Mouse (Mus musculus) thymus, postnatal 4 days (tissue): ENCODE data around the gene Polr2f.

Experiments used
- DNase-seq: peaks from one replicate; pipeline ENCODE4 v3.0.0; 2021

The Polr2f gene

DNA sequence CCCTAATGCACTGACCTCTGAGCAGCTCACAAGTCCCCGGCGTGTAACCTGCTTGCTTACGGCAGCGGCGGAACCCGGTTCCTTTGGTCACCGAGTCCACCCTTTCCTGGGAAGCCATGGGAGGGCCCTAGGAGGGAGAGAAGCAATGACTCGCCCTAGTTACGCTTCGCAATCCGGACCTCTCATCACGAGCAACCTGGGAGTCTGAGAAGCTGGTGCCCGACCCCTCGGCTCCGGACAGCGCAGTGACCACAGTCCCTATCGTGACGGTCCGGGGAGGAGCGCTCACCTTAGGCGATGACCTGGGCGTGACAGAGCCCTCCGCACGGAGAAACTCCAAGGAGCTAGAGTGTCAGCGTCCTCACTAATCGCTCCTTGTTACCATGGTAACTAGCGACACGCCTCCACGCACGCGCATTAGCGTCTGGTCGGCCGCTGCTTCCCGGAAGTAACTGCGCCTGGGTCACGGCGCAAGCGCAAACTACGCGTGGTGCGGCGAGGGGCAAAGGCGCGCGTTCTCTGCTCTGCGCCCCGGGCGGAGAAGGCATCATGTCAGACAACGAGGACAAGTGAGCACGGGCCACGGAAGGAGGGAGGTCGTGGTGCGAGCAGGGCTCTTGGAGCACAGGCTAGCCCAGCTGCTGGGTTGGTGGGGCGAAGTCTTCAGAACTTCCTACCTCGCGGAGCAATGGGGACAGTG lies at the start of gene Polr2f, which contains the start of gene 1700088E04Rik:
Gene Polr2f, plus strand, starts transcription at position 144 of the 700 bp plus-strand sequence.
Gene 1700088E04Rik, minus strand, starts transcription at position 388 of the 700 bp plus-strand sequence.
- DNase-seq = peak; percentile 97

DNA sequence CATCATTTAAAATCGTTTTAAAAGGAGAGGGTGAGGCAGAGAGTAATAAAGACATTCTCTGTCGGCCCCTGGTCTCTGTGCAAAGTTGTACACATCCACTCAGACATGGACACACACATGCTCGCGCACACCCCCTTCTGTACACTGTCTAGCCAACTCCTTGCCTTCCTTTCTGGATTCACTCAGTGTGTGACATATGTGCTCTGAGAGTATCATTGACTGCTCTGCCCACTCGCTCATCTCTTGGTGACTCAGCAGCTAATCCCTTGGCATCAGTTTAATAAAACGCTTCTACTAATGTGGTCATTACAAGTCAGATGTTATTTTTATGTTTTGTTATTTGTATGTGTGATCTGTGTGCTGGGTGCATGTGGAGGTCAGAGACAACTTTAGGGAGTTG lies 48.5 kb upstream of the Polr2f start:
- no peak for DNase-seq

DNA sequence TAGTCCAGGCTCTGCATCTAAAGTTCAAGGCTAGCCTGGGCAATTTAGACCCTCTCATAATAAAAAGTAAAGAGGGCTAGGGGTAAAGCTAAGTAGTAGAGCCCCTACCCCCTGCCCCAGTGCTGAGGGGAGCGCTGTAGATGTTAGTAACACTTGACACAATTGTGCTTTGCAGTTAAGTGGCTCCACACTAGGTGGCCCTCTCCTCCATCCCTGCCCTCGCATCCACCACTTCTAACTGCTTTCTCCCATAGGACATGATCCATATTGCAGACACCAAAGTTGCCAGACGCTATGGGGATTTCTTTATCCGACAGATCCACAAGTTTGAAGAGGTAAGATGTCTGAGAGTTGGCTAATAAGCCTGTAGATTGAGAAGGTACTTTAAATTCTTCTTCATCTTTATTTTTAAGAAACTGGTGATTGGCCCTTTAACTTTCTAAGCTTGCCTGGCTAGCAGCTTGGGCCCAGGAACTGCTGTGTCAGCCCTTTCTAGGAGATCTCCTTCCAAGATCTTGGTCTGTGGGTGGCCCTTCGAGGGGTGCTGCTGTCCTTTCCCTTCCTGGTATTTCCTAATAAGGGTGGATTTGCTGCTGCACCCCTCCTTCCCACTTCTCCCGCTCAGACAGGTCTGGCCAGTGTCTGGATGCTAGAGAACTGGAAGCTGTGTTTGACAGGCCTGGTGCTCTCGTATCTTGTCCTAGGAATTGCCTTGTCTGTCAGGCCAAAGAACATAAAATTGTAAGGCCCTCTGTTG lies 47.5 kb upstream of the Polr2f start:
- no peak for DNase-seq

- no peak for DNase-seq
Observed at GRCm38 (mm10) chr15:79095483-79095882, 45.3 kb upstream of the Polr2f start.

DNA sequence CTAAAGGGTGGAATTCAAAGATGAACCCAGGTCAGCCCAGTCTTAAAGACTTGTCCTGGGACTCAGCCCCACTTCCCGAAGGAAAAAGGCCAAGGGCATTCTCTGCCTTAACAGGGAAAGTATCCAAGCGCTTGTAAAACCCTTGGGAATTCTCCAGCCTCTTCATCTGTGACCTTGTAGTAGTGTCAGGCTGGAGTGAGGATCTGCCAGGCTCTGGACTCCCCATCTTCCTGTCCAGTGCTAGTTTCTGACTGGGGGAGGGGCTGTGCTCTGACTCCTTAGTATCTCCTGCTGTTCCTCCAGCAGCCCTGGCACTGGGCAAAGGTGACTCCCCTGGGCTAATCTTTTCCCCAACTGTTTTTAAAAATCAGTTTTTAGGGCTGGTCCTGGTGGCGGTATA lies 44.3 kb upstream of the Polr2f start:
- DNase-seq = no peak

DNA sequence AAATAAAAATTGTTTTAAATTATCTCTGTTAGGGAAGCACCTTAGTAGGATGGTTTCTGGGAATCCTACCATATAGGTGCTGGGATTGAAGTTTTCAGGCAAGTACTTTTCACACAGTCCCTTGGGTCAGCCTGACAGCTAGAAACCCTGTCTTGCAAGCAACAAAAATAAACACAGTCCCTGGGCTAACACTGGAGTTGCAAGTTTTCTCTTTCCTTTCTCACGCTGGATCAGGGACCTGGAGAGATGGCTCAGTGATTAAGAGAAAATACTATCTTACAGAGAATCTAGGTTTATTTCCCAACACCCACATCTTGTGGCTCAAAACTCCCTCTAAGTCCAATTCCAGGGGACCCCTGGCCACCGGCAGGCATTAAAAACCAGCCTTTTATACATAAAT lies 43.7 kb upstream of the Polr2f start:
- DNase-seq = no peak

- no peak for DNase-seq
Observed at GRCm38 (mm10) chr15:79097611-79098025, 43.2 kb upstream of the Polr2f start.

GRCm38 (mm10) chr15:79098220-79098619 lies 42.6 kb upstream of the Polr2f start:
- DNase-seq = no peak

DNA sequence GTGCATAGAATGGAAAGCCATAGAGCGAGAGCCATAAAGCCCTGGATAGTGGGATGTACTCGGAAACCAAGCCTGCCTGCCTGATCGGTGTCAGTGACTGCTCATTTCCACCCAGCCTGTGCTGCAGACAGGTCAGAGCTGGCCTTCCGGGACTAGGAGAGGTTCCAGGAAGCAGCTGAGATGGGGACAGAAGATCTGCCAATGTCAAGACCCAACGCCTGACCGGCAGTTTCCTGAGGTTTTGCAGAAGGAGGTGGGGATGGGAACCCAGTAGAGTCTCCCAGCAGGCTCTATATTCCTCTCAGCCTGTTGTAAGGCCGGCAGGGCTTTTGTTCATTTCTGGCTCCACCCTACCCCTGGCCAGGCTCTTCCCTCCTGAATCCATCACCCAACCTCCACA lies 41.9 kb upstream of the Polr2f start:
- no peak for DNase-seq

DNA sequence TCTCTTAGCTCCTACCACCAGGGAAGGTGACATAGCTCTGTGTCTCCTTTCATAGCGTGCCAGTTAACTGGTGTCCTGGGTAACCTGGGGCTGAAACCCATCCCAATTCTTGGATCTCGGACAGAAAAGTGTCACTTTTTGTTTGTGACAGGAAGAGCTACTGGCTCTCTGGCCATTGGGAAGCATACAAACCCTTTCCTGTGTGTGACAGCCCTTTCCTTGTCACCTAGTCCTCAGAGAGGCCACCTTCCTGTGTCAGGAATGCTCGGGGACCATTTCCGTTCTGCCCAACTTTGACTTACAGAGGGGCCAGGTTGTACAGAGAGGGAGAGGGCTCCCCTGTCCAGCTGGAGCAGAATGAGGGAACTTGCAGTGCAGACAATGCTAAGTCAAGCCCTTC lies 41.4 kb upstream of the Polr2f start:
- DNase-seq = no peak

- no peak for DNase-seq
Observed at GRCm38 (mm10) chr15:79100391-79100790, 40.4 kb upstream of the Polr2f start.

DNA sequence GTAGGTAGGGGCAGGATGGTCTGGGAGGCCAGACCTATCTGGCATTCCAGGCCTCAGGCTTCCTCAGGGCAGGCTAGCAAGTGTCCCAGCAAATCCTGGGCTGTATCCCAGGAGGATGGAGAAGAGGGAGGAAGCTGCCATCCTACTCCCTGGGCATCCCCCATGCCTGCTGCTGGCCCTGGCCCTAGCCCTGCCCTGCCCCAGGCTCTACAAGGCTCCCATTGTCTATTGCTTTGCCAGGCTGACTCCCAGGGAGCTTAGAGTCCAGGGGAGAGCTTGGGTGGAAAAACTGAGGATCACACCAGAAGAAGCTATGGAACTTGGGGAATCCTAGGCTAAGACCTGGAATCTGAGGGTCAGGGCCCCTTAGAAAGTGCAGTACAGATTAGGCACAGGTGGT lies 39.3 kb upstream of the Polr2f start:
- no peak for DNase-seq

DNA sequence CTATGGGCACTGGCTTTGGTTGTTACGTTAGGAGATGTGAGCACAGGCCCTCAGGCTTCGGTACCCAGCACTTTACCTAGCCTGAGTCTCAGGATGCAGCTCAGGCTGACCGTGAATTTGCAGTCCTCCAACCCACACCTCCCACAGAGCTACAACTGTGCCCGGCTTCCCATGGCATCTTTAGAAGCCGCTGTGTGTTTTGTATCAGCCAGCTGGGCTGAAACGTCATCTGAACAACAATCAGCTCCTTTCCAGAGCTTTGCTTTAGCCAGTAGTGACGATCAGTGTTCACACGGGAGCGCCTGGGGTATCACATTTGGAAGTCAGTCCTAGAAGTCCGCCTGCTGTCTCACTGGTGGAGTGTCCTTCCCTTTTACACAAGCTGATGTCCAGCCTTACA lies 37.5 kb upstream of the Polr2f start:
- DNase-seq = no peak

GRCm38 (mm10) chr15:79105804-79106203 lies 35.0 kb upstream of the Polr2f start:
- DNase-seq = no peak

DNA sequence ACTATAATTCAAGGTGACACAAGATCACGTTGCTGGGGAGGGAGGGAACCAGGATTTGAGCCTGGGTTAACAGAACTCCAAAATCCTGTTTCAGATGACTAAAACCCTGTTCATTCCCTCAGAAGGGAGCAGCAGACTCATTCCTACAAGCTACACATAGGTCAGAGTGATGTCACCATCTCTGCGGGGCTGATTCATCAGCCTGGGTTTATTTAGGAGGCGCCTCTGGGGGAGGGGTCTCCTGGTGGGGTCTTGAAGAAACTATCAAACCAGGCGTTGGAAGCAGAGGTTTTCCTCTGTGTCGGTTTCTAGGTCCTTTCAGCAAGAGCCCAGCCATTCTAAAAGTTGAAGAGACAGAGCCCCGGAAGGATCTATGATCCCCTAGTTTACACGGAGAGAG lies 32.8 kb upstream of the Polr2f start:
- no peak for DNase-seq

DNA sequence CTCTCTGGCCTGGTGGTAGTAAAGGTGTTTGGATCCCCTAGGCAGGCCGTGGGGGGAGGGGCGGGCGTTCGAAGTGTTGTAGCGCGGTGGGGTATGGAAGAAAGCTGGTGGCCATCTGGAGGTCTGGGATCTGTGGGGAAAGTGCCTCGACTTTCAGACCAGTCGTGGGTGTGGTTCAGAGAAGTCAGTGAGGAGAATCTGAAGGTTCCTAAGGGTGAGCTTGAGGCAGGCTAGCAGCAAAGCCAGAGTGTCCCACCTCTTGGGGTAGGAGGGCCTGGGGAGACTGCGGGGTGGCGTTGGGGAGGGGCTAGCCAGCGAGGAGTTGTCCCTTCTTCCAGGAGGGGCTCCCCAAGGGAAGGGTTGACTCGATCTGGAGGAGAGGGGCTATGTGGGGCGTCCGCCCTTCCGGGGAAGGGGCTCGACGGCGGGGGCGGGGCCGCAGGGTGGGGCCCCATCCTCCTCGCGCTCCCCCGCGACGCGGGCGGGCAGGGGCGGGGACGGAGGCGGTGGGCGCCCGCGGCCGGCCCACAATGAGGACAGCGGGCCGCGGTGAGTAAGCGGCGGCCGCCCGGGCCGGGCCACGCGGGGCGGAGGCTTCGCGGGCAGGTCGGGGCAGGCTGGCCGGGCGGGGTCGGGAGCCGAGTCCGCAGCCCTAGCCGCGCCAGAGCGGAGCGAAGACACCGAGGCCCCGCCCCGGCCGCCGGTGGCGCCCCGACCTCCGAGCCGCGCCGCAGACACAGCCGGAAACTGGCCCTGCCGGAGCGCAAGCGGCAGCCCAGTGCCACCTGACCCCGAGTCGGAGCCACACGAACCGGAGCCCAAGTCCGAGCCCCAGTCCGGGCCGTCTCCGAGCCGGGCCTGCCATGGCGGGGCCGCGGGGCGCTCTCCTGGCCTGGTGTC lies 32.1 kb upstream of the Polr2f start, which contains the start of gene Micall1:
Gene Micall1, plus strand, starts transcription at position 478 of the 900 bp plus-strand sequence.
- peak; percentile 81 for DNase-seq

DNA sequence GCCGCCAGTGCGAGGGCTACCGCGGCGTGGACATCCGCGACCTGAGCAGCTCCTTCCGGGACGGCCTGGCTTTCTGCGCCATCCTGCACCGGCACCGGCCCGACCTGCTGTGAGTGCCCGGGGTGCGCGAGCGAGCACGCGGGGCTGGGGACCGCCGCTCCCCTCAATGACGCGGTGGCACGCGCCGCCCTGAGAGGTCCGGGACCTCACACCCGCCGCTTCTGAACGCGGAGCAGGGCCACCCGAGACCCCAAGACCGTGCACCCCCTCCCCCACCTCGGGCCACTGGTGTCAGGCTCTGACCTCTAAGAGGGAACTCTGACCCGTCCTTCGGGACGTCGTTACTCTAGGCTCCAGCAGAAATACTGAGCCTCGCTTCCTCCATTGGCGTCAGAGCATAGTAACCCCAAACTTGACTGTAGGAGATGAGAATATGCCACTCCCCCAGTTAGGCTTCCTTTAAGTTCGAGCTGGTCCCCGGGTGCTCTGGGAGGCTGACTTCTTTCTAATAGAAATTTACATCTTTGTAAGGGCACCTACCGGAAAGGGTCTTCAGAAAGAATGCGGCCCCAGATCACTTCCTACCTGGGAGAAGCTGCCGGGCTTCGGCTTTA lies 31.4 kb upstream of the Polr2f start:
- DNase-seq = peak; percentile 67

- DNase-seq = no peak
Observed at GRCm38 (mm10) chr15:79110031-79110430, 30.8 kb upstream of the Polr2f start.

DNA sequence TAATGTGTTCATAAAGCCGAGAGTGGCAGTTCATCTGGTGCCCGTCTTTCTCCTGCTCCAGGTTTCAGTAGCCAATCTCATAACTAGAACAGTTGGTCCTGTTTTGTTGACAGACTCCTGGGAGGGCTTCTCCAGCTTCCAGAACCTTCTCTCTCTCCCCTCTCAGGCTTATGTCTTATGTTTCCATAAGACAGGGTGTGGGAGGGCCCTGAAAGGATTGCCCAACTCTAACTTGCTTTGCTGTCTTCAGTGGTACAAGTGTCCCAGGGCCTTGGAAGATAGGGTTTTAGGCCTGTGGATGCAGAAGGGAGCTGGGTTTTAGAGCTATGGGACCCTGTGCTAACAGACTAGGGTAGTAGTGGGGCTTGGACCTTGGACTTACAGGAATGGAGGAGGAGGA lies 30.3 kb upstream of the Polr2f start:
- DNase-seq = no peak

DNA sequence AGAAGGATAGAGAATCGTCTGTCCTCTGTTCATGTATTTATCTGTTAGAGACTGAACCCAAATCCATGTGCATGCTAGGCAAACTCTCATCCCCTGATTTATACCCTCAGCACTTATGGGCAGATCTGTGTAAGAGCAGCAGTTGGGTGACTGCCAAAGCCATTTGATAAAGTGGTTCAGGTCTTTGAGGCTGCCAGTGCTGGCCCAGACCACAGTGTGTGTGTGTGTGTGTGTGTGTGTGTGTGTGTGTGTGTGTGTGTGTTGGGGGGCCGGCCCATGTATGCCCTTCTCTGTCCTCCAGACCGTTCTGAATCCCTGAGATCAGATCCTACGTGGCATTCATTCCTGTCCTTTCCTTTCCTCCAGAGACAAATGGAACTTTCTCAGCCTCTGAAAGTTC lies 29.0 kb upstream of the Polr2f start:
- no peak for DNase-seq

DNA sequence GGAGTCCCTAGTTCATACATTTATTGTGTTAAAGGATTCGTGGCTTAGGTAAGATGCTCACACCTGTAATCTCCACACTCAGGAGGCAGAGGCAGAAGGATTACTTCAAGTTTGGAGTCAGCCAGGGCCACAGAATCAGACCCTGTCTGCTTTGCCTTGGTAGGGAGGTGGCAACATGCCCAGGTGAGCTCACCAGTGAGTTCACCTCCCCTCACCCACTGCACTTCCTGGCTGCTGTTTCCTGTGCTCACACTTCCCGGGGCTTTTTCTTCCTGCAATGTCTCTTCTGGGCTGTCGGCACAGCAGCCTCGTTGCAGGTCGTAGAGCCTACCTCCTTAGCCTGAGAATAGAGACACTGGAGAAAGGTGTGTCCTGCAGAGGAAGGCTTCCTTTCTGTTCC lies 25.5 kb upstream of the Polr2f start:
- DNase-seq = peak; percentile 35

DNA sequence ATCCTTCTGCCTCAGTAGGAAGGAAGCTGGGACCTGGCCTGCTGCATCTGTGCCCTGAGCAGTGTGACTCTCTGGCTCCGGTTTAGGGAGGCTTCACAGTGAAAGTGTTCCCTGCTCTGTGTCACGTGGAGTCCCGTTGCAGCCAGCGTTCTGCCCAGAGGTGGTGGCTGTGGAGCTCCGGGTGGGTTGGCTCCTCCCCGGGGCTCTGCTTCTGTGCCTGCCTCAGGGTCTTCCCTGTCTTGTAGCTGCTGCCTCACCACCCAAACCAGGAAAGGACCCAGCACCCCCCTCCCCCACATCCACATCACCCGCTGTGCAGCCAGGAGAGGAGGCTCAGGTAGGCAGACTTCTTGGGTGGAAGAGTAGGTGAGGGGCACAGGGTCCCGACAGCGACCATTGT lies 21.3 kb upstream of the Polr2f start:
- no peak for DNase-seq

DNA sequence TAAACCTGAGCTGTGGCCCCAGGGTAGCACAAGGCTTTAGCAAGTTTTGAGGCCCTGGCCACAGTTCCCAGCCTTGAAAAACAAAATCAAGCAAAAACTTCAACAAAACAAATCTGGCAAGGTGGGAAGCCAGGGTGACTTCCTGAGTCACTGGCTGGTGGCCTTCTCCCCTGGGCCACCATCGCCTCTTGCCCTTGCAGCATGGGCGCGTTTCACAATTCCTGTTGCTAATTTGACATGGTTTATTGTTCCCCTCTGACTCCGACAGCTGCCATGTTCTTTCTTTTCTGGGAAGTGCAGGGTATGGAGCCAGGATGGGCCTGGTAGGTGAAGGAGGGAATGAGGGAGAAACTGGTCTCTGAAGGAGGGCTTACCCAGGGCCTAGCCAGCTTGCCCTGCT lies 18.7 kb upstream of the Polr2f start:
- no peak for DNase-seq
